Mouse (Mus musculus): Measurements from ENCODE around the gene Tlr6. TPM values are rescaled to one million over a fixed set of nuclear protein-coding genes. Genes with fewer than 3 reads are reported as not detected.

The Tlr6 gene
- total RNA-seq, 2 experiments from 2014 or later: 1.0 TPM

GRCm38 (mm10) chr5:64954931-64955330 lies 5.0 kb downstream of the Tlr6 start:
- intact Hi-C loops (cut with DNase I): no loop called here
- DNase-seq: no peak

GRCm38 (mm10) chr5:64951486-64951885 lies 8.4 kb downstream of the Tlr6 start:
- intact Hi-C loops (cut with DNase I): no loop called here
- DNase-seq: no peak

GRCm38 (mm10) chr5:64932775-64933174 lies 27.1 kb downstream of the Tlr6 start:
- intact Hi-C loops (cut with DNase I): no loop called here
- DNase-seq: no peak

- intact Hi-C loops (cut with DNase I): no loop called here
These were observed 27.7 kb downstream of the Tlr6 start for GRCm38 (mm10) chr5:64932215-64932614.

GRCm38 (mm10) chr5:64922891-64923381 lies 37.0 kb downstream of the Tlr6 start:
- no peak for DNase-seq
- intact Hi-C loops (cut with DNase I): no loop called here

More at GRCm38 (mm10) chr5:64932215-64932614, 27.7 kb downstream of the Tlr6 start:
- DNase-seq: no peak

- DNase-seq: no peak
- intact Hi-C loops (cut with DNase I): no loop called here
These were observed 41.0 kb downstream of the Tlr6 start for GRCm38 (mm10) chr5:64918616-64919597.

GRCm38 (mm10) chr5:64917721-64918120 lies 42.2 kb downstream of the Tlr6 start:
- intact Hi-C loops (cut with DNase I): no loop called here
- no peak for DNase-seq

GRCm38 (mm10) chr5:64917161-64917560 lies 42.7 kb downstream of the Tlr6 start:
- no peak for DNase-seq
- intact Hi-C loops (cut with DNase I): no loop called here

GRCm38 (mm10) chr5:64908585-64909284 lies 51.2 kb downstream of the Tlr6 start:
- DNase-seq: no peak
- intact Hi-C loops (cut with DNase I): no loop called here

- intact Hi-C loops (cut with DNase I): no loop called here
- no peak for DNase-seq
These were observed 52.0 kb downstream of the Tlr6 start for GRCm38 (mm10) chr5:64907906-64908305.

- no peak for DNase-seq
- intact Hi-C loops (cut with DNase I): no loop called here
These were observed 54.2 kb downstream of the Tlr6 start for GRCm38 (mm10) chr5:64905516-64906271.

Small RNAs within 50 kb of the gene (microRNA-seq; reads per million reads assigned to microRNA genes)
- 174 to 240 reads per million in 2 experiments for gene Mir574

Other genes with a start within 250 kb of the Tlr6 start
- gene Klf3, start 156.7 kb downstream of the Tlr6 start, total RNA-seq (2021): 10 to 100 TPM; 16.4 to 18.0 TPM
- under 1 TPM; 0.10 to 0.15 TPM for gene Tlr1, start 26.5 kb downstream of the Tlr6 start, total RNA-seq (2021)
- 10 to 100 TPM; 10.0 to 12.4 TPM for gene Fam114a1, start 10.0 kb upstream of the Tlr6 start, total RNA-seq (2021)
- gene Tmem156, start 132.0 kb upstream of the Tlr6 start, total RNA-seq (2021): not detected
- gene Klhl5, start 147.4 kb upstream of the Tlr6 start, total RNA-seq (2021): 1 to 10 TPM; 5.4 to 7.3 TPM
- gene Wdr19, start 239.6 kb upstream of the Tlr6 start, total RNA-seq (2021): 1 to 10 TPM; 1.1 to 1.9 TPM

Data from gastrocnemius, postnatal 36 days (tissue).